Mouse (Mus musculus) ES-Bruce4 (cell line): ENCODE measurements at regions not wholly inside any gene's neighbourhood (a gene's known extent, or its start where the extent isn't known, plus 50 kb on each side); places are given as distances from the start of the nearest gene placed in this dataset.

Source experiments
- CTCF ChIP-seq: IDR thresholded peaks from one replicate; pipeline ENCODE4 v1.8.1; 2011; ENCODE audit warnings: low read depth, low read length
- POLR2A ChIP-seq: IDR thresholded peaks from one replicate; pipeline ENCODE4 v1.8.1; 2011; ENCODE audit warnings: low read length; ENCODE audit not compliant: insufficient read depth

GRCm38 (mm10) chr5:103291219-103291618 is 80.1 kb upstream of the Mapk10 start:
- TF ChIP-seq POLR2A: no peak
- no peak for TF ChIP-seq CTCF
